Mouse (Mus musculus) forebrain, embryonic 10.5 days (tissue): ENCODE results near the gene Adcy10. TPM values are rescaled to one million over a fixed set of nuclear protein-coding genes. Genes with fewer than 3 reads are reported as not detected.

Experiments
- DNase-seq: peaks from one replicate; pipeline ENCODE4 v3.0.0-alpha.2; 2017; ENCODE audit warnings: low spot score; ENCODE audit errors: extremely low spot score
- H3K27ac ChIP-seq: fragments of 300-500 bp; sonication (generic); 2 replicates; pipeline ENCODE4 v1.5.1; 2016; ENCODE audit warnings: mild to moderate bottlenecking
- H3K27me3 ChIP-seq: fragments of 300-500 bp; sonication (generic); 2 replicates; pipeline ENCODE4 v1.6.1; 2016; ENCODE audit warnings: mild to moderate bottlenecking; ENCODE audit not compliant: poor library complexity, severe bottlenecking
- H3K36me3 ChIP-seq: fragments of 300-500 bp; sonication (generic); replicated peaks from 2 replicates; pipeline ENCODE4 v1.6.1; 2016; ENCODE audit warnings: mild to moderate bottlenecking, moderate library complexity
- H3K4me1 ChIP-seq: fragments of 300-500 bp; sonication (generic); 2 replicates; pipeline ENCODE4 v1.6.1; 2016
- H3K4me3 ChIP-seq: fragments of 300-500 bp; sonication (generic); 2 replicates; pipeline ENCODE4 v1.5.1; 2016; ENCODE audit warnings: mild to moderate bottlenecking, moderate library complexity
- H3K9me3 ChIP-seq: fragments of 300-500 bp; sonication (generic); 2 replicates; pipeline ENCODE4 v1.6.1; 2016; ENCODE audit warnings: mild to moderate bottlenecking, moderate library complexity
- WGBS: fragments of 180-500 bp; shearing (Covaris S2); methylation state at CpG from one replicate; pipeline ENCODE4 v1.1.7; 2016; 5-methylcytosine and 5-hydroxymethylcytosine counted together
- polyA plus RNA-seq: library from polyadenylated mRNA; unstranded; fragments of >200 nt; fragmentation: Nextera tagmentation; extraction: Ambion mirVana; gene quantifications from 2 replicates; pipeline ENCODE4 v1.2.1, GENCODE M21; 2016

Gene Adcy10
- polyA plus RNA-seq, 1 experiment from 2014 or later = 0.11 TPM

GRCm38 (mm10) chr1:165613926-165614325 is 128.9 kb downstream of the Adcy10 start:
- Histone ChIP-seq H3K9me3 (peaks cover 13% of the 10 kb centered on the region), H3K4me3 (no peak overlapping the region), H3K4me1 (peaks cover 65% of the 10 kb centered on the region), H3K27ac (no peak overlapping the region), H3K36me3 (peaks cover 33% of the 10 kb centered on the region), H3K27me3 (no peaks in the 10 kb centered on the region)
- 79% methylated on average over 4 of the region's 4 CpGs for WGBS
- no peak for DNase-seq

GRCm38 (mm10) chr1:165614793-165615192 is 129.8 kb downstream of the Adcy10 start:
- no peaks in the 10 kb centered on the region for H3K27me3 ChIP-seq
- no peak overlapping the region for H3K27ac ChIP-seq
- H3K4me1 ChIP-seq = peaks cover 64% of the 10 kb centered on the region
- peaks cover 33% of the 10 kb centered on the region for H3K36me3 ChIP-seq
- WGBS = 93% methylated on average over 3 of the region's 3 CpGs
- H3K4me3 ChIP-seq = no peak overlapping the region
- DNase-seq = no peak
- H3K9me3 ChIP-seq = peaks cover 13% of the 10 kb centered on the region

GRCm38 (mm10) chr1:165616652-165617051 is 131.7 kb downstream of the Adcy10 start:
- peak overlapping the region; percentile 70 for H3K27ac ChIP-seq
- H3K27me3 ChIP-seq = no peaks in the 10 kb centered on the region
- DNase-seq = no peak
- no peak overlapping the region for H3K4me3 ChIP-seq
- peaks cover 13% of the 10 kb centered on the region for H3K9me3 ChIP-seq
- peaks cover 46% of the 10 kb centered on the region for H3K36me3 ChIP-seq
- peaks cover 47% of the 10 kb centered on the region for H3K4me1 ChIP-seq
- WGBS = 64% methylated on average over 7 of the region's 7 CpGs

- peak; percentile 27 for DNase-seq
- peak overlapping the region; percentile 15; the same call in 1 of the 2 replicates for H3K4me3 ChIP-seq
- peaks cover 49% of the 10 kb centered on the region for H3K36me3 ChIP-seq
- 18% methylated on average over 15 of the region's 15 CpGs for WGBS
- peaks cover 40% of the 10 kb centered on the region for H3K4me1 ChIP-seq
- H3K27me3 ChIP-seq = no peaks in the 10 kb centered on the region
- H3K27ac ChIP-seq = peak overlapping the region; percentile 70
- peaks cover 13% of the 10 kb centered on the region for H3K9me3 ChIP-seq
Measured at GRCm38 (mm10) chr1:165617166-165617891, 132.3 kb downstream of the Adcy10 start.

DNA sequence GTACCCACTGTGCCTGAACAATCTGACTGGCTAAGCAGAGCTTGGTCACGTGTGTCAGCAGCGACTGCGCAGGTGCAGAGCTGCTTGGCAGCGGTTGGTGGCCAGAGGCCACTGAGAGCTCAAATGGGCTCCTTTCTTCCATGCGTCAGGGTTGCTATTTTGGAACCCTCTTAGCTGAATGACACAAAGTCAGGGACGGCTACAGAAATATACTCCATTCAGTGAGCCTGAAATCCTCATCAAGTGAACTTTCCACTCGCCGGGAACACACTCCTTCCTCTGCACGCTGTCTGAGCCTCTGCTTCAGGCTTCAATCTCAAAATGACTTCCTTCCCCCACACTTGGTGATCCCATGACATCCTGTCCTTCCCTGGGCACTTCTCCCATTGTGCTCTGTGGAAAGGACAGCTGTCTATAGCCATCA is 133.2 kb downstream of the Adcy10 start:
- Histone ChIP-seq H3K9me3 (peaks cover 13% of the 10 kb centered on the region), H3K36me3 (peaks cover 55% of the 10 kb centered on the region), H3K27ac (peak overlapping the region; percentile 70), H3K4me3 (no peak overlapping the region), H3K27me3 (no peaks in the 10 kb centered on the region), H3K4me1 (peaks cover 39% of the 10 kb centered on the region)
- no peak for DNase-seq
- 63% methylated on average over 9 of the region's 9 CpGs for WGBS

DNA sequence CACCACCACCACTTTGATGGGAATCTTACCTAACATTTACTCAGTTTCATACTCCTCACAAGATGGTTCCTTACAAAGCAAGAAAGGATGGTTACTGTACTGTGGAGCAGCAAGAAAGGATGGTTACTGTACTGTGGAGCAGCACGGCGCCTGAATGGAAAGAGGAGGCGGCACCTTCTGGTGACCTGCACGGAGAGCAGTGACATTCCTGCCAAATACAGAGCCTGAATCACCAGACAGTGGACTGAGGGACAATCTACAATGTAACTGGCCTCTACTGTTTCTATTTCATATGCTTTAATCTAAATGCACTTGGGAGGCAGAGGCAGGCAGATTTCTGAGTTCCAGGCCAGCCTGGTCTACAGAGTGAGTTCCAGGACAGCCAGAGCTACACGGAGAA is 140.1 kb downstream of the Adcy10 start:
- no peak for DNase-seq
- H3K4me1 ChIP-seq = peaks cover 11% of the 10 kb centered on the region
- no peak overlapping the region for H3K4me3 ChIP-seq
- no peaks in the 10 kb centered on the region for H3K9me3 ChIP-seq
- H3K36me3 ChIP-seq = peaks cover 45% of the 10 kb centered on the region
- WGBS = 94% methylated on average over 5 of the region's 5 CpGs
- no peak overlapping the region for H3K27ac ChIP-seq
- H3K27me3 ChIP-seq = no peaks in the 10 kb centered on the region

DNA sequence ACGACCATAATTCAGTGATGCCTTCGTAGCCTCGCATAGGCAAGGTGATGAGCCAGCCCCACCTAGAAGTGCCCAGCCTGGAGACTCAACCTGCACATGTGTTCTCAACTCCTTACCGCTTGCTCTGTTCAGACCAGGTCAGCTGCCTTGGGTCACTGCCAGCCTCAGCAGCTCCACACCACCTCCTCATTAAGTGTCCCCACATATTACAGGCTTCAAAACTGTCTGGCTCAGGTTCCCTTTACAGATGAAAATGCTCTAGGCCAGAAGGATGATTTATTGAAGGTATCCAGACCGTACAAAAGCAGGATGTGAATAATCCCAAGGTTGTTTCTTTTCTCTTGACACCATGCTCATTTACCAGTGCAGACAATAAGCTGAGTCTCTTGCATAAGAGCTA is 140.9 kb downstream of the Adcy10 start:
- no peak for DNase-seq
- no peaks in the 10 kb centered on the region for H3K9me3 ChIP-seq
- no peak overlapping the region for H3K4me3 ChIP-seq
- no peaks in the 10 kb centered on the region for H3K27me3 ChIP-seq
- H3K27ac ChIP-seq = no peak overlapping the region
- H3K36me3 ChIP-seq = peaks cover 37% of the 10 kb centered on the region
- H3K4me1 ChIP-seq = peaks cover 16% of the 10 kb centered on the region
- WGBS = 96% methylated on average over 5 of the region's 5 CpGs

Other genes starting within 250 kb of the Adcy10 start
- gene Tiprl, start 248.2 kb upstream of the Adcy10 start, polyA plus RNA-seq = 93.1 and 98.9 TPM in 2 replicates
- gene Gpr161, start 189.4 kb upstream of the Adcy10 start, polyA plus RNA-seq = 1.5 and 1.8 TPM in 2 replicates
- 5.8 and 6.5 TPM in 2 replicates for gene Dcaf6, start 24.7 kb upstream of the Adcy10 start, polyA plus RNA-seq
- 79.7 and 90.0 TPM in 2 replicates for gene Mpc2, start 24.5 kb upstream of the Adcy10 start, polyA plus RNA-seq
- 119 and 122 TPM in 2 replicates for gene Mpzl1, start 149.4 kb downstream of the Adcy10 start, polyA plus RNA-seq
- gene Rcsd1, start 224.6 kb downstream of the Adcy10 start, polyA plus RNA-seq = 8.3 and 8.4 TPM in 2 replicates